Mouse (Mus musculus) CH12.LX (cell line): ENCODE data around the gene Npr1. TPM values are rescaled to one million over a fixed set of nuclear protein-coding genes. Genes with fewer than 3 reads are reported as not detected.
A peak's percentile ranks its signal among the peaks of the same experiment; 100 is the strongest.

ENCODE experiments used
- DNase-seq: peaks from one replicate; pipeline ENCODE4 v3.0.0-alpha.2; 2013; ENCODE audit errors: extremely low read depth
- H3K27ac ChIP-seq: 2 replicates; pipeline ENCODE4 v1.5.1; 2012; ENCODE audit warnings: low read depth, mild to moderate bottlenecking, control low read depth, moderate library complexity; ENCODE audit not compliant: insufficient read depth
- H3K27me3 ChIP-seq: replicated peaks from 2 replicates; pipeline ENCODE3; 2012; ENCODE audit warnings: inconsistent platforms
- H3K36me3 ChIP-seq, 2 experiments: replicated peaks in 1 of 2; 2 replicates each; pipeline versions ENCODE3 to v1.6.1; 2012; ENCODE audit warnings: inconsistent platforms in 1 of 2, low read length in 1 of 2, mild to moderate bottlenecking in 1 of 2, mixed read lengths in 1 of 2, moderate library complexity in 1 of 2; ENCODE audit not compliant: control insufficient read depth in 1 of 2, insufficient read depth in 1 of 2
- H3K4me1 ChIP-seq, 2 experiments: 2 replicates each; pipeline ENCODE4 v1.6.1; 2012; ENCODE audit warnings: inconsistent platforms in 1 of 2, moderate library complexity in 1 of 2; ENCODE audit not compliant: insufficient read depth in 2 of 2, control insufficient read depth in 1 of 2
- H3K4me2 ChIP-seq: 2 replicates; pipeline ENCODE4 v1.6.1; 2012; ENCODE audit warnings: low read depth, mild to moderate bottlenecking, control low read depth; ENCODE audit not compliant: poor library complexity, insufficient read depth, severe bottlenecking
- H3K4me3 ChIP-seq, 3 experiments: fragments of 150-350 bp in 1 of 3; sonication (generic) in 1 of 3; replicated peaks in 1 of 3; 2 replicates each; pipeline versions ENCODE3 to v1.5.1; 2011 to 2012; ENCODE audit warnings: low read depth in 2 of 3, low read length in 2 of 3, mild to moderate bottlenecking in 2 of 3, moderate library complexity in 2 of 3, control low read depth in 1 of 3, improper control_type of control experiment in 1 of 3, inconsistent platforms in 1 of 3, mixed read lengths in 1 of 3; ENCODE audit not compliant: poor library complexity in 1 of 3
- H3K79me2 ChIP-seq: replicated peaks from 2 replicates; pipeline ENCODE4 v1.6.1; 2012; ENCODE audit warnings: mild to moderate bottlenecking, moderate library complexity; ENCODE audit not compliant: control insufficient read depth, poor library complexity, insufficient read depth, severe bottlenecking; ENCODE audit errors: extremely low read depth
- H3K9ac ChIP-seq: 2 replicates; pipeline ENCODE4 v1.6.1; 2012; ENCODE audit warnings: low read depth, mild to moderate bottlenecking, control low read depth, moderate library complexity; ENCODE audit not compliant: insufficient read depth
- H3K9me3 ChIP-seq: replicated peaks from 2 replicates; pipeline ENCODE3; 2012; ENCODE audit warnings: low read length, inconsistent platforms, mixed read lengths
- CTCF ChIP-seq, 2 experiments: IDR thresholded peaks in 1 of 2; conservative IDR thresholded peaks in 1 of 2; 2 replicates each; pipeline ENCODE4 v1.5.1; 2011 to 2012; ENCODE audit warnings: low read depth in 2 of 2, low read length in 2 of 2, improper control_type of control experiment in 1 of 2, inconsistent platforms in 1 of 2, mild to moderate bottlenecking in 1 of 2, moderate library complexity in 1 of 2
- ELF1 ChIP-seq: IDR thresholded peaks from 2 replicates; pipeline ENCODE4 v1.6.1; 2014; ENCODE audit warnings: low read depth, mild to moderate bottlenecking, inconsistent platforms, low read length, improper control_type of control experiment
- EP300 ChIP-seq: IDR thresholded peaks from 2 replicates; pipeline ENCODE4 v1.6.1; 2011; ENCODE audit warnings: low read length, improper control_type of control experiment
- HCFC1 ChIP-seq: IDR thresholded peaks from 2 replicates; pipeline ENCODE4 v1.6.1; 2012; ENCODE audit warnings: low read depth, mild to moderate bottlenecking, inconsistent platforms, low read length, improper control_type of control experiment
- IRF4 ChIP-seq: IDR thresholded peaks from 2 replicates; pipeline ENCODE4 v1.6.1; 2014; ENCODE audit warnings: low read depth, mild to moderate bottlenecking, inconsistent platforms, low read length, improper control_type of control experiment
- MAX ChIP-seq: IDR thresholded peaks from 2 replicates; pipeline ENCODE4 v1.6.1; 2011; ENCODE audit warnings: low read length, improper control_type of control experiment
- MAZ ChIP-seq: IDR thresholded peaks from 2 replicates; pipeline ENCODE4 v1.6.1; 2012; ENCODE audit warnings: low read depth, mild to moderate bottlenecking, inconsistent platforms, low read length, improper control_type of control experiment, moderate library complexity
- MEF2A ChIP-seq: IDR thresholded peaks from 2 replicates; pipeline ENCODE4 v1.6.1; 2014; ENCODE audit warnings: low read depth, mild to moderate bottlenecking, inconsistent platforms, low read length, improper control_type of control experiment, borderline replicate concordance
- TCF12 ChIP-seq: IDR thresholded peaks from 2 replicates; pipeline ENCODE4 v1.6.1; 2014; ENCODE audit warnings: low read depth, mild to moderate bottlenecking, inconsistent platforms, low read length, improper control_type of control experiment
- ZNF384 ChIP-seq: IDR thresholded peaks from 2 replicates; pipeline ENCODE4 v1.6.1; 2012; ENCODE audit warnings: low read depth, low read length, improper control_type of control experiment, inconsistent platforms
- dilution Hi-C: fragments of 300-500 bp; cut with MboI; formaldehyde crosslinking; loops from 2 replicates; pipeline ENCODE4 v1.14.3; 2020; ENCODE audit warnings: low sequenced_read_pairs; ENCODE audit not compliant: extremely low pct_unique_long_range_greater_than_20kb, extremely low pct_ligation_motif_present
- in situ Hi-C: fragments of 300-500 bp; cut with MboI; formaldehyde crosslinking; loops from 3 replicates; pipeline ENCODE4 v1.14.3; 2019; ENCODE audit warnings: low sequenced_read_pairs, low pct_ligation_motif_present, low pct_unique_long_range_greater_than_20kb, mixed read lengths
- polyA plus RNA-seq: library from polyadenylated mRNA; unstranded; fragments of >175 nt; gene quantifications from 2 replicates; pipeline ENCODE4 v1.2.1, GENCODE M21; 2012; ENCODE audit warnings: low read depth; ENCODE audit not compliant: insufficient read length
- total RNA-seq, 2 experiments: library from RNA; depleted of rRNA; stranded (reverse); fragments of 300-350 nt in 1 of 2; fragments of >200 nt in 1 of 2; gene quantifications; 2 replicates each; pipeline ENCODE4 v1.2.3; 2012 to 2014

Npr1 gene
- total and polyA plus RNA-seq, 3 experiments = 0.13 TPM; not detected in 2

- TF ChIP-seq IRF4 = peak; percentile 72
- TF ChIP-seq HCFC1 = 0 out of 2 replicates have a peak, but pooled peaks have one; percentile 14
- peak; percentile 32; the same call in 1 of the 2 replicates for TF ChIP-seq ELF1
- no peak for TF ChIP-seq ZNF384
- no peak for TF ChIP-seq TCF12
- no peak for TF ChIP-seq EP300
- peak; percentile 54; the same call in 1 of the 2 replicates for TF ChIP-seq MEF2A
- TF ChIP-seq MAX = 0 out of 2 replicates have a peak, but pooled peaks have one; percentile 28
- TF ChIP-seq CTCF (conservative IDR thresholded peaks at IDR 0.05 in 1 of 2, IDR thresholded peaks at IDR 0.05 in 1 of 2; ENCODE audit: low read depth in 2 of 2, low read length in 2 of 2) = peak in 1 of 2 experiments; percentile 44; a peak in 2 of 4 replicates
- TF ChIP-seq MAZ = 0 out of 2 replicates have a peak, but pooled peaks have one; percentile 29
- DNase-seq = no peak
- dilution Hi-C loops (no loop called here), in situ Hi-C loops (no loop called here)
- H3K9me3 ChIP-seq = no peaks in the 10 kb centered on the region
- peak within 1 kb of the TSS; percentile 62 to 67 (median 66) for H3K4me3 ChIP-seq
- H3K4me2 ChIP-seq = peak within 1 kb of the TSS; percentile 82
- H3K27me3 ChIP-seq = no peaks in the 10 kb centered on the region
- H3K27ac ChIP-seq = no peak within 1 kb of the TSS
- H3K79me2 ChIP-seq = peaks cover under 1% of the 10 kb centered on the region; the same call in 1 of the 2 replicates
- peak within 1 kb of the TSS; percentile 78 for H3K9ac ChIP-seq
- peaks cover 2 to 21% of the 10 kb centered on the region in 2 experiments for H3K36me3 ChIP-seq
- peaks cover 9 to 18% of the 10 kb centered on the region in 2 experiments; a peak in 2 of 4 replicates for H3K4me1 ChIP-seq
These were observed 48.3 kb upstream of the Npr1 start, which contains the start of the genes S100a1 and S100a13 for GRCm38 (mm10) chr3:90513796-90514590. TSS of gene S100a1 (minus strand) at chr3:90514392. TSS of gene S100a13 (plus strand) at chr3:90514435.

- H3K9me3 ChIP-seq = no peaks in the 10 kb centered on the region
- dilution Hi-C loops = no loop called here
- peaks cover 10% of the 10 kb centered on the region for H3K79me2 ChIP-seq
- no peaks in the 10 kb centered on the region for H3K27me3 ChIP-seq
- no peak overlapping the region for H3K4me3 ChIP-seq
- H3K4me2 ChIP-seq = no peak overlapping the region
- DNase-seq = no peak
- in situ Hi-C loops = no loop called here
- H3K9ac ChIP-seq = no peak overlapping the region
- H3K36me3 ChIP-seq = peaks cover 2 to 20% of the 10 kb centered on the region in 2 experiments
- H3K4me1 ChIP-seq = peaks cover 9 to 18% of the 10 kb centered on the region in 2 experiments; a peak in 2 of 4 replicates
- TF ChIP-seq CTCF (conservative IDR thresholded peaks at IDR 0.05 in 1 of 2, IDR thresholded peaks at IDR 0.05 in 1 of 2; ENCODE audit: low read depth in 2 of 2, low read length in 2 of 2) (no peak), TCF12 (no peak)
- no peak overlapping the region for H3K27ac ChIP-seq
These were observed 47.4 kb upstream of the Npr1 start for GRCm38 (mm10) chr3:90512948-90513642.
